Mouse (Mus musculus): ENCODE measurements at regions not wholly inside any gene's neighbourhood (a gene's known extent, or its start where the extent isn't known, plus 50 kb on each side); places are given as distances from the start of the nearest gene placed in this dataset.
"Not testable (repeated sequence)": the region's sequence is repeated elsewhere in the genome, so short reads cannot be mapped to it uniquely, and the experiment has no call there.

GRCm38 (mm10) chr10:96253671-96254070 lies 117.3 kb downstream of the Gm5426 start:
- DNase-seq (ENCODE audit: low spot score): no peak

- DNase-seq (ENCODE audit: low spot score): no peak
These were observed 118.0 kb downstream of the Gm5426 start for GRCm38 (mm10) chr10:96254250-96254862.

- no peak for DNase-seq (ENCODE audit: low spot score)
These were observed 121.5 kb downstream of the Gm5426 start for GRCm38 (mm10) chr10:96257935-96258334.

GRCm38 (mm10) chr10:96259242-96259641 lies 122.8 kb downstream of the Gm5426 start:
- DNase-seq (ENCODE audit: low spot score): no peak

GRCm38 (mm10) chr10:96259648-96260047 lies 123.2 kb downstream of the Gm5426 start:
- no peak for DNase-seq (ENCODE audit: low spot score)

- no peak for DNase-seq (ENCODE audit: low spot score)
These were observed 127.1 kb downstream of the Gm5426 start for GRCm38 (mm10) chr10:96263544-96263943.

- DNase-seq (ENCODE audit: low spot score): no peak
These were observed 128.0 kb downstream of the Gm5426 start for GRCm38 (mm10) chr10:96264433-96264832.

GRCm38 (mm10) chr10:96264866-96265265 lies 128.5 kb downstream of the Gm5426 start:
- no peak for DNase-seq (ENCODE audit: low spot score)

- no peak for DNase-seq (ENCODE audit: low spot score)
These were observed 129.8 kb downstream of the Gm5426 start for GRCm38 (mm10) chr10:96266100-96266735.

- no peak for DNase-seq (ENCODE audit: low spot score)
These were observed 131.2 kb downstream of the Gm5426 start for GRCm38 (mm10) chr10:96267603-96268002.

GRCm38 (mm10) chr10:96273607-96274365 lies 137.4 kb downstream of the Gm5426 start:
- no peak for DNase-seq (ENCODE audit: low spot score)

GRCm38 (mm10) chr10:96280149-96280548 lies 143.7 kb downstream of the Gm5426 start:
- no peak for DNase-seq (ENCODE audit: low spot score)

GRCm38 (mm10) chr10:96285407-96286093 lies 149.1 kb downstream of the Gm5426 start:
- no peak for DNase-seq (ENCODE audit: low spot score)

- no peak for DNase-seq (ENCODE audit: low spot score)
These were observed 149.7 kb downstream of the Gm5426 start for GRCm38 (mm10) chr10:96286094-96286485.

GRCm38 (mm10) chr10:96289005-96289404 lies 152.6 kb downstream of the Gm5426 start:
- DNase-seq (ENCODE audit: low spot score): not testable (repeated sequence)

GRCm38 (mm10) chr10:96293622-96294021 lies 157.2 kb downstream of the Gm5426 start:
- DNase-seq (ENCODE audit: low spot score): no peak

GRCm38 (mm10) chr10:96294666-96295065 lies 158.3 kb downstream of the Gm5426 start:
- no peak for DNase-seq (ENCODE audit: low spot score)

GRCm38 (mm10) chr10:96297658-96298057 lies 161.3 kb downstream of the Gm5426 start:
- no peak for DNase-seq (ENCODE audit: low spot score)

GRCm38 (mm10) chr10:96298566-96298965 lies 162.2 kb downstream of the Gm5426 start:
- no peak for DNase-seq (ENCODE audit: low spot score)

GRCm38 (mm10) chr10:96305701-96306100 lies 169.3 kb downstream of the Gm5426 start:
- DNase-seq (ENCODE audit: low spot score): no peak

- no peak for DNase-seq (ENCODE audit: low spot score)
These were observed 172.5 kb downstream of the Gm5426 start for GRCm38 (mm10) chr10:96308713-96309445.

- no peak for DNase-seq (ENCODE audit: low spot score)
These were observed 173.4 kb downstream of the Gm5426 start for GRCm38 (mm10) chr10:96309766-96310165.
